Mouse (Mus musculus) ES-E14 (cell line): ENCODE data around the gene Nudt7.

Source experiments
- CHD2 ChIP-seq: IDR thresholded peaks from 2 replicates; pipeline ENCODE4 v1.6.1; 2014; ENCODE audit warnings: mild to moderate bottlenecking, low read depth, low read length, inconsistent platforms
- HCFC1 ChIP-seq: IDR thresholded peaks from 2 replicates; pipeline ENCODE4 v1.6.1; 2012; ENCODE audit warnings: low read length, inconsistent platforms, borderline replicate concordance; ENCODE audit not compliant: insufficient read depth
- MAFK ChIP-seq: IDR thresholded peaks from 2 replicates; pipeline ENCODE4 v1.6.1; 2014; ENCODE audit warnings: mild to moderate bottlenecking, low read depth, low read length, inconsistent platforms; ENCODE audit not compliant: insufficient read depth
- ZC3H11A ChIP-seq: IDR thresholded peaks from 2 replicates; pipeline ENCODE4 v1.6.1; 2012; ENCODE audit warnings: low read depth, mild to moderate bottlenecking, inconsistent platforms, low read length, borderline replicate concordance
- ZNF384 ChIP-seq: IDR thresholded peaks from 2 replicates; pipeline ENCODE4 v1.6.1; 2012; ENCODE audit warnings: low read depth, low read length, inconsistent platforms

DNA sequence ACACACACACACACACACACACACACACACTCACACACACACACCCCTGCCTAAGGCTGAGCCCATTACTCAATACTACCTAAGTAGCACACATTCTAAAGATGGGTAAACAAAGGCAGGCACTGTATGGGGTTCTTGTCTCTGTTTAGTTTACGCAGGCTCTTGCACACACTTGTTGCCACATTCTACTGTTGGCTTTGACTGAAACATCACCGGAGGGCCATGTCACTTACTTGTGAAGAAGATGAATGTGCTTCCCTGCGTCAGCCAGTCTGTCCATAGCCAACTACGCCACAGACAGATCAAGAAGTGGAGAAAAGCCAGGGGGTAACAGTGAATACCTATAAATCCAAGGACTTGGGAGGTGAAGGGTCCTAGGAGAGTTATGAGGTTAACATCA, 45.4 kb upstream of the Nudt7 start:
- no peak for TF ChIP-seq ZNF384
- no peak for TF ChIP-seq HCFC1
- TF ChIP-seq CHD2, result no peak
- TF ChIP-seq MAFK, result no peak
- TF ChIP-seq ZC3H11A, result no peak
